16 mouse cellular contexts compared by ENCODE assay signal in genomic region chr6:29509086-29509485, GRCm38 (mm10). TPM values are rescaled to one million over a fixed set of nuclear protein-coding genes. Genes with fewer than 3 reads are reported as not detected.
DNase-seq lines count a peak whose midpoint lies in the region; ATAC-seq lines count a peak whose summit lies in the region.
"Had no signal": no experiment of that assay in that cellular context is flagged by ENCODE, and none has a peak within 500 bp of the region (broad histone marks: within the 10 kb centered on the region; RNA-seq: fewer than 3 reads in every experiment).

No protein-coding gene starts in this region.

- H3K36me3 ChIP-seq in kidney, embryonic 15.5 days, result peaks cover 3% of the 10 kb centered on the region; the same call in 1 of the 2 replicates
- no peaks in the 10 kb centered on the region for H3K36me3 ChIP-seq in midbrain, embryonic 15.5 days (replicated peaks)
- H3K36me3 ChIP-seq: hindbrain, embryonic 12.5 days had no signal

- 20% methylated on average over 2 of the region's 2 CpGs for WGBS in kidney, embryonic 15.5 days
- WGBS in midbrain, embryonic 15.5 days, result 45% methylated on average over 2 of the region's 2 CpGs

- no peaks in the 10 kb centered on the region for H3K9me3 ChIP-seq in kidney, embryonic 15.5 days (replicated peaks)
- H3K9me3 ChIP-seq in midbrain, embryonic 15.5 days, result no peaks in the 10 kb centered on the region
- H3K9me3 ChIP-seq: hindbrain, embryonic 12.5 days had no signal

- no peak for DNase-seq in kidney, postnatal 14 days
- DNase-seq in gastrocnemius, postnatal 14 days, result peak; percentile 62
- DNase-seq in heart, postnatal 14 days, result peak; percentile 41 to 45
- peak; percentile 54 for DNase-seq in skeletal muscle tissue, adult 2 months (ENCODE audit: low read depth, low spot score)
- no peak for DNase-seq in layer of hippocampus, adult 18-20 months (ENCODE audit: low spot score in 2 of 2)
- no peak for DNase-seq in left cerebral cortex, postnatal 10 days (ENCODE audit: extremely low spot score in 1 of 2, low spot score in 2 of 2)
- DNase-seq: cerebellum, adult 2 months; spleen, adult 18-20 months; thymus, postnatal 14 days had no signal

- H3K27ac ChIP-seq in kidney, embryonic 15.5 days, result peak overlapping the region; percentile 43
- H3K27ac ChIP-seq in midbrain, embryonic 15.5 days, result no peak overlapping the region
- H3K27ac ChIP-seq: hindbrain, embryonic 12.5 days; macrophage had no signal

- peaks cover 55% of the 10 kb centered on the region for H3K4me1 ChIP-seq in kidney, embryonic 15.5 days
- peaks cover 24% of the 10 kb centered on the region for H3K4me1 ChIP-seq in midbrain, embryonic 15.5 days

- H3K4me2 ChIP-seq in kidney, embryonic 15.5 days, result 0 out of 2 replicates have a peak overlapping the region, but pooled peaks have one; percentile 86
- no peak overlapping the region for H3K4me2 ChIP-seq in midbrain, embryonic 15.5 days
- H3K4me2 ChIP-seq: hindbrain, embryonic 12.5 days had no signal

- no peak for ATAC-seq in kidney, embryonic 15.5 days (replicated peaks; ENCODE audit: low FRiP score)
- no peak for ATAC-seq in midbrain, embryonic 15.5 days (replicated peaks)
- ATAC-seq: CD4-positive, CD25-positive, alpha-beta regulatory T cell, adult 4 months; Patski had no signal

- H3K27me3 ChIP-seq in kidney, embryonic 15.5 days, result no peaks in the 10 kb centered on the region
- H3K27me3 ChIP-seq in midbrain, embryonic 15.5 days (replicated peaks), result peaks cover 34% of the 10 kb centered on the region

- no peak overlapping the region for H3K9ac ChIP-seq in kidney, embryonic 15.5 days
- no peak overlapping the region for H3K9ac ChIP-seq in midbrain, embryonic 15.5 days
- H3K9ac ChIP-seq: hindbrain, embryonic 12.5 days had no signal

- no peak overlapping the region for H3K4me3 ChIP-seq in kidney, embryonic 15.5 days (replicated peaks)
- no peak overlapping the region for H3K4me3 ChIP-seq in midbrain, embryonic 15.5 days
- H3K4me3 ChIP-seq: hindbrain, embryonic 12.5 days had no signal

- intact Hi-C loops in gastrocnemius, postnatal 14 days (cut with DNase I; ENCODE audit: low total_unique reads), result no loop called here
- intact Hi-C loops in heart, postnatal 14 days (cut with DNase I), result no loop called here
- intact Hi-C loops in left cerebral cortex, postnatal 10 days (cut with DNase I), result no loop called here

RNA-seq across cellular contexts. Expression of gene Kcp, which starts 1.3 kb away (rescaled TPM):
- polyA plus RNA-seq in kidney, embryonic 15.5 days (2015; fragmentation: Nextera tagmentation; extraction: Ambion mirVana), result 24.0 and 27.9 TPM in 2 replicates
- total RNA-seq in gastrocnemius, postnatal 14 days (2021), result 10 to 100 TPM; 12.4 to 13.8 TPM
- total RNA-seq in heart, postnatal 14 days (2021), result 10 to 100 TPM; 11.9 to 12.3 TPM
- total RNA-seq in layer of hippocampus, adult 18-20 months (2021), result 1 to 10 TPM; 1.1 to 2.3 TPM
- 1 to 10 TPM; 6.7 to 8.9 TPM for total RNA-seq in left cerebral cortex, postnatal 10 days (2021)
- 18.9 and 20.9 TPM in 2 replicates for polyA plus RNA-seq in midbrain, embryonic 15.5 days (2015; fragmentation: Nextera tagmentation; extraction: Ambion mirVana)
- polyA plus RNA-seq: macrophage had no signal

RNA-seq across cellular contexts. Expression of gene Irf5, which starts 17.3 kb away (rescaled TPM):
- 6.1 and 7.4 TPM in 2 replicates for polyA plus RNA-seq in kidney, embryonic 15.5 days (2015; fragmentation: Nextera tagmentation; extraction: Ambion mirVana)
- 1 to 10 TPM; 1.0 to 1.8 TPM for total RNA-seq in gastrocnemius, postnatal 14 days (2021)
- 1 to 10 TPM; 3.0 to 3.2 TPM for total RNA-seq in heart, postnatal 14 days (2021)
- 1 to 10 TPM; 4.4 to 5.4 TPM for total RNA-seq in layer of hippocampus, adult 18-20 months (2021)
- total RNA-seq in left cerebral cortex, postnatal 10 days (2021), result 1 to 10 TPM; 3.1 to 3.5 TPM
- polyA plus RNA-seq in midbrain, embryonic 15.5 days (2015; fragmentation: Nextera tagmentation; extraction: Ambion mirVana), result 2.0 and 2.1 TPM in 2 replicates

RNA-seq across cellular contexts. Expression of gene Atp6v1fnb, which starts 37.8 kb away (rescaled TPM):
- not detected in 2 replicates for polyA plus RNA-seq in kidney, embryonic 15.5 days (2015; fragmentation: Nextera tagmentation; extraction: Ambion mirVana)
- not detected for total RNA-seq in gastrocnemius, postnatal 14 days (2021)
- total RNA-seq in heart, postnatal 14 days (2021), result not detected
- 1 to 10 TPM in 1 of 2 experiments, under 1 TPM in 1; 0.67 to 1.2 TPM for total RNA-seq in layer of hippocampus, adult 18-20 months (2021)
- total RNA-seq in left cerebral cortex, postnatal 10 days (2021), result 1 to 10 TPM in 1 of 2 experiments, under 1 TPM in 1; 0.54 to 1.1 TPM
- 0.27 and 1.0 TPM in 2 replicates for polyA plus RNA-seq in midbrain, embryonic 15.5 days (2015; fragmentation: Nextera tagmentation; extraction: Ambion mirVana)
- polyA plus RNA-seq: CD4-positive, CD25-positive, alpha-beta regulatory T cell, adult 4 months; hindbrain, embryonic 12.5 days; limb, embryonic 14.5 days; macrophage; Patski had no signal

RNA-seq across cellular contexts. Expression of gene Atp6v1f, which starts 41.6 kb away (rescaled TPM):
- 268 and 287 TPM in 2 replicates for polyA plus RNA-seq in kidney, embryonic 15.5 days (2015; fragmentation: Nextera tagmentation; extraction: Ambion mirVana)
- total RNA-seq in gastrocnemius, postnatal 14 days (2021), result 10 to 100 TPM; 97.8 to 99.2 TPM
- total RNA-seq in heart, postnatal 14 days (2021), result 100 to 1,000 TPM; 108 to 110 TPM
- total RNA-seq in layer of hippocampus, adult 18-20 months (2021), result 100 to 1,000 TPM; 250 to 276 TPM
- 100 to 1,000 TPM; 246 to 249 TPM for total RNA-seq in left cerebral cortex, postnatal 10 days (2021)
- polyA plus RNA-seq in midbrain, embryonic 15.5 days (2015; fragmentation: Nextera tagmentation; extraction: Ambion mirVana), result 342 and 365 TPM in 2 replicates

Comparison
In these comparisons a context has a peak if more than half of its experiments do, and no peak if none do; other contexts are left out.
1. DNase-seq: peak in gastrocnemius, postnatal 14 days (single experiment), heart, postnatal 14 days (2 of 2) and skeletal muscle tissue, adult 2 months (single experiment); none in kidney, postnatal 14 days (single experiment), layer of hippocampus, adult 18-20 months (0 of 2) and left cerebral cortex, postnatal 10 days (0 of 2).